Mouse (Mus musculus): ENCODE measurements around the gene Ttll4. TPM values are rescaled to one million over a fixed set of nuclear protein-coding genes. Genes with fewer than 3 reads are reported as not detected.

The Ttll4 gene
- 5.8 and 6.6 TPM in 2 replicates for polyA plus RNA-seq (2012; rRNA removed)

GRCm38 (mm10) chr1:74661448-74662195, at the start of gene Ttll4:
Ttll4 (plus strand) TSS chr1:74661745.

GRCm38 (mm10) chr1:74713099-74713858, 51.7 kb downstream of the Ttll4 start, which contains the start of gene Cyp27a1:
Cyp27a1 (plus strand) TSS chr1:74713574.

DNA sequence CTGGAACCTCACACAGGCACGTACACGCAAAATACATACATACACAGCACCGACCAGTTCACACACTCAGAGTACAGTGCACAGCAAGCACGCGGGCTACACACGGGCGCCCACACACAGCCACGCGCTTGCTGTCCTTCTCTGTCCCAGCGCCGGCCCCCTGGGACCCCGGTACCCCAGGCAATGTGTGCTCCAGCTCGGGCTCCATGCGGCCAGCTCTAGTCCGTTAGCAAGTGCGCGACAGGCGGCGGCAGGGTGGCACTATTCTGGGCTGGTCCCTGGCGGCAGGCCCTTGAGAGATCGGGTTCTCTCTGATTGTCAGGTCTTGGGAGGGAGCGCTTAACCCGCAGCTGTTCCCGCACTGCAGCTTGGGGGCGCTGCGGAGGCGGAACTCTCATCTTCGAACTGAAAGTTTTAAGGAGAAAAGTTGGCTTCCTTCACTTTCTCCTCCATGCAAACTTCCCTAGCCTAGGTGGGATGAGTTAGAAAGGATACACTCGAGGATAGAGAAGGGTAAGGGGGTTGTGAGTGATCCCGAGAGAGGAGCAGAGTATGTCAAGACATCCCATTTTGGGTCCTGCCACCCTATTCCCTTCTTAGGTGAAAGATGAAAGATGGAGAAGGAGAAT, 87.2 kb downstream of the Ttll4 start, which contains the start of gene Prkag3:
Gene Prkag3, minus strand, starts transcription at position 579 of the 629 bp plus-strand sequence.

Other genes with a start within 250 kb of the Ttll4 start
- 16.1 and 16.8 TPM in 2 replicates for gene Cnot9, start 155.7 kb upstream of the Ttll4 start, polyA plus RNA-seq (2012; rRNA removed)
- not detected in 2 replicates for gene Plcd4, start 118.9 kb upstream of the Ttll4 start, polyA plus RNA-seq (2012; rRNA removed)
- gene Usp37, start 117.5 kb upstream of the Ttll4 start, polyA plus RNA-seq (2012; rRNA removed) = 2.8 and 3.0 TPM in 2 replicates
- gene Zfp142, start 73.5 kb upstream of the Ttll4 start, polyA plus RNA-seq (2012; rRNA removed) = 2.0 and 2.5 TPM in 2 replicates
- gene Bcs1l, start 73.5 kb upstream of the Ttll4 start, polyA plus RNA-seq (2012; rRNA removed) = 9.5 and 10.3 TPM in 2 replicates
- 29.2 and 31.2 TPM in 2 replicates for gene Rnf25, start 60.3 kb upstream of the Ttll4 start, polyA plus RNA-seq (2012; rRNA removed)
- gene Stk36, start 60.3 kb upstream of the Ttll4 start, polyA plus RNA-seq (2012; rRNA removed) = 0.19 and 0.23 TPM in 2 replicates
- 30.0 and 34.2 TPM in 2 replicates for gene Cyp27a1, start 51.8 kb downstream of the Ttll4 start, polyA plus RNA-seq (2012; rRNA removed)
- gene Prkag3, start 87.5 kb downstream of the Ttll4 start, polyA plus RNA-seq (2012; rRNA removed) = 0.12 and 0.22 TPM in 2 replicates
- 0.06 and 0.07 TPM in 2 replicates for gene Wnt6, start 110.1 kb downstream of the Ttll4 start, polyA plus RNA-seq (2012; rRNA removed)
- not detected in 2 replicates for gene Wnt10a, start 129.8 kb downstream of the Ttll4 start, polyA plus RNA-seq (2012; rRNA removed)
- 0.01 TPM in 1 of 2 replicates, not detected in the other for gene Cdk5r2, start 193.2 kb downstream of the Ttll4 start, polyA plus RNA-seq (2012; rRNA removed)
- 0.02 TPM in 1 of 2 replicates, not detected in the other for gene Fev, start 223.7 kb downstream of the Ttll4 start, polyA plus RNA-seq (2012; rRNA removed)
- gene Cryba2, start 231.4 kb downstream of the Ttll4 start, polyA plus RNA-seq (2012; rRNA removed) = not detected in 2 replicates

Data from liver, embryonic 18 days (tissue).